Mouse (Mus musculus): ENCODE measurements around the gene Plod1.

DNA sequence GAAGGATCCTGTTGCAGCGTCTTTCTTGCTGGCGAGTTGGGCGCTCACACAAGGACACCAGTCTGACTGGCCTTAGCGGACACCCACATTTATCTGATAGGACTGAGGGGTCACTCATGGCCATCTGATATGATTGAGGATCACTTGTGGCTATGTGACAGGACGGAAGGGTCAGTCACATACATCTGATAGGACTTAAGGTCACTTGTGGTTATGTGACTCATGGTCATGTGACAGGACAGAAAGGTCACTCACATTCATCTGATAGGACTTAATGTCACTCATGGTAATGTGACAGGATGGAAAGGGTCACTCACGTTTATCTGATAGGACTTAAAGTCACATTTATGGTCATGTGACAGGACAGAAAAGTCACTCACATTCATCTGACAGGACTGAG lies 41.8 kb upstream of the Plod1 start:
- TF ChIP-seq CTCF (IDR thresholded peaks at IDR 0.05; ENCODE audit: borderline replicate concordance, insufficient read depth, low read length) (no peak), POLR2A (IDR thresholded peaks at IDR 0.05; ENCODE audit: low read depth, low read length) (no peak)
